Mouse (Mus musculus): ENCODE measurements around the gene Lrrtm3. TPM values are rescaled to one million over a fixed set of nuclear protein-coding genes. Genes with fewer than 3 reads are reported as not detected.

The Lrrtm3 gene
- polyA plus RNA-seq, 1 experiment from 2014 or later, result 35.9 TPM

DNA sequence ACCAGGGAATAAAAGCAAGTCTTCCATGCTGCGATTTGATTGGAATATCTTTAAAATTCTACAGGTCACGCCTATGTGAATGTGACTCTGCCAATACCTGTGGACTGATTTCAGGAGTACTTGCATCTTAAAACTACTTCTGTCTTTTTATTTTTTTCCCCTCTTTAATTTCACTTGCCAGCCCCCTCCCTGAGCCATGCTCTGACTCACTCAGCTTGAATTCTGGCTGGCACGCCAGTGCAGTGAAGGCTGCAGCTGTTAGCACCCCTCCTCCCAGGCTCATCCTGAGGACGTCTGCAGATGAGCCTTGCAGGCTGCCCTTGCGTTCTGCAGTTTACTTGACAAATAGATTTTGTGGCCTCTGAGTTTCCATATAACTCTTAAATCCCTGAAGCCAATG lies 14.1 kb downstream of the Lrrtm3 start:
- Histone ChIP-seq H3K27ac (ENCODE audit: low read length) (no peak overlapping the region), H3K36me3 (ENCODE audit: control insufficient read depth, insufficient read depth) (no peaks in the 10 kb centered on the region), H3K27me3 (replicated peaks; ENCODE audit: control insufficient read depth, insufficient read depth, low read length) (no peaks in the 10 kb centered on the region), H3K4me3 (replicated peaks; ENCODE audit: low read length) (no peak overlapping the region), H3K9ac (replicated peaks; ENCODE audit: low read depth, low read length) (no peak overlapping the region), H3K4me1 (replicated peaks; ENCODE audit: control insufficient read depth, insufficient read depth, low read length) (peaks cover 9% of the 10 kb centered on the region; the same call in 1 of the 2 replicates), H3K4me2 (ENCODE audit: low read length) (no peak overlapping the region), H3K9me3 (ENCODE audit: control insufficient read depth, low read length) (no peaks in the 10 kb centered on the region)
- 33% methylated on average over 5 of the region's 5 CpGs for WGBS
- peak; percentile 80 for ATAC-seq

DNA sequence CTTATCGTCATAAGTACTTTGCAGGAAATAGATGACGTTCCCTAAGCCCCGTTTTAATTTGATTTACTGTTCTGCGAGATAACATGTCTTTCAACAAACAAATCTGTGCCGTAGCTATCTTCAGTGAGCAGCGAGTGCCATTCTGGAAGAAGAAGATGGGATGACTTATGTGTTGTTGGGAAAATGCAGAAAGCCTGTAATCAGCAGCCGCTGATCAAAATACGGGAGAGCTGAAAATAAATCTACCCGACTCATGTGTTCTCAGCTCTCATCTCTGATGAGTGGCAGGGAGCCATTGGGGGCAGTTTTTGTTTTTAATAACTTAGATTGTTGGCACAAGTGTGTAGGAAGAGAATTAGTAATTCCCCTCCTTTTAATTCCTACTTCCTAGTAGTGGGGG lies 26.4 kb downstream of the Lrrtm3 start:
- Histone ChIP-seq H3K4me2 (ENCODE audit: low read length) (no peak overlapping the region), H3K9me3 (ENCODE audit: control insufficient read depth, low read length) (no peaks in the 10 kb centered on the region), H3K27ac (ENCODE audit: low read length) (no peak overlapping the region), H3K27me3 (replicated peaks; ENCODE audit: control insufficient read depth, insufficient read depth, low read length) (no peaks in the 10 kb centered on the region), H3K36me3 (ENCODE audit: control insufficient read depth, insufficient read depth) (no peaks in the 10 kb centered on the region), H3K4me1 (replicated peaks; ENCODE audit: control insufficient read depth, insufficient read depth, low read length) (no peaks in the 10 kb centered on the region), H3K9ac (replicated peaks; ENCODE audit: low read depth, low read length) (no peak overlapping the region), H3K4me3 (replicated peaks; ENCODE audit: low read length) (no peak overlapping the region)
- 83% methylated on average over 9 of the region's 9 CpGs for WGBS
- no peak for ATAC-seq

DNA sequence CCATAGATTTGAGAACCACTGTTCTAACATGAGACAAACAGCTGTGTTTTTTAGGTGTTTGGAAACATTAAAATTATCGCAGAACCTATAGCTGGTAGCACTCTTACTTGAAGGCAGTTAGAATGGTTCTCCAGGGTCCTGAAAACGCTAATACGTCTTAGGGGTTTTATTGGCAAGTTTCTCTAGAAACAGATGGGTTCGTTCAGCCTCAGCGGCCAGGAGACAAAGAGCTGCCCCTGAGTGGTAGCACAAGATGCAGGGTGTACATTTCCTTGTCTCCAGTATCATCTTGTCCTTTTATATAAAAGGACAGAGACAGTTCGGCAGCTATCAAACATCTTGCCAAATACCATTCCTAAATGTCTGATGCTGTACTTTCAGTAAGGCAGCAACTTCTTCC lies 40.1 kb downstream of the Lrrtm3 start:
- no peaks in the 10 kb centered on the region for H3K9me3 ChIP-seq (ENCODE audit: control insufficient read depth, low read length)
- no peak for ATAC-seq
- no peak overlapping the region for H3K4me3 ChIP-seq (replicated peaks; ENCODE audit: low read length)
- H3K27me3 ChIP-seq (replicated peaks; ENCODE audit: control insufficient read depth, insufficient read depth, low read length), result no peaks in the 10 kb centered on the region
- H3K36me3 ChIP-seq (ENCODE audit: control insufficient read depth, insufficient read depth), result no peaks in the 10 kb centered on the region
- no peak overlapping the region for H3K27ac ChIP-seq (ENCODE audit: low read length)
- H3K4me2 ChIP-seq (ENCODE audit: low read length), result no peak overlapping the region
- H3K9ac ChIP-seq (replicated peaks; ENCODE audit: low read depth, low read length), result no peak overlapping the region
- WGBS, result 76% methylated on average over 6 of the region's 6 CpGs
- H3K4me1 ChIP-seq (replicated peaks; ENCODE audit: control insufficient read depth, insufficient read depth, low read length), result no peaks in the 10 kb centered on the region

DNA sequence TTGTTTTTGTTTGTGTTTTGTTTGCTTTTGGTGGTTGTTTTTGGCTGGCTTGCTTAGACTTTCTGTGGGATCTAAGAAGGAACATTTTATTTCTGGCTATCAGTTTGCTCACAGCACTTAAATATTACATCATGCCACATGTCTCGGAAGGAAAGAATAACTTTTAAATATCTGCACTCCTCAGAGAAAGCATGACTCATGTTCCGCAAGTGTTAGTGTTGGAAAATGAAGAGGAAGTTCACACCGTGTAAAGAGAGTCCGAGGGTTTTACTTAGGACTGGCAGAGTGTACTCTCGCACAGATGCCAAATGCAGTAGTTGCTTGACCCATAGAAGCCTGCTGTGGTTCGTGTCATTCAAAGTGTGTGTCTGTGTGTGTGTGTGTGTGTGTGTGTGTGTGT lies 40.9 kb downstream of the Lrrtm3 start:
- Histone ChIP-seq H3K27me3 (replicated peaks; ENCODE audit: control insufficient read depth, insufficient read depth, low read length) (no peaks in the 10 kb centered on the region), H3K36me3 (ENCODE audit: control insufficient read depth, insufficient read depth) (no peaks in the 10 kb centered on the region), H3K4me1 (replicated peaks; ENCODE audit: control insufficient read depth, insufficient read depth, low read length) (no peaks in the 10 kb centered on the region), H3K9me3 (ENCODE audit: control insufficient read depth, low read length) (no peaks in the 10 kb centered on the region), H3K4me3 (replicated peaks; ENCODE audit: low read length) (no peak overlapping the region), H3K4me2 (ENCODE audit: low read length) (no peak overlapping the region), H3K27ac (ENCODE audit: low read length) (no peak overlapping the region), H3K9ac (replicated peaks; ENCODE audit: low read depth, low read length) (no peak overlapping the region)
- no peak for ATAC-seq
- 88% methylated on average over 6 of the region's 6 CpGs for WGBS

DNA sequence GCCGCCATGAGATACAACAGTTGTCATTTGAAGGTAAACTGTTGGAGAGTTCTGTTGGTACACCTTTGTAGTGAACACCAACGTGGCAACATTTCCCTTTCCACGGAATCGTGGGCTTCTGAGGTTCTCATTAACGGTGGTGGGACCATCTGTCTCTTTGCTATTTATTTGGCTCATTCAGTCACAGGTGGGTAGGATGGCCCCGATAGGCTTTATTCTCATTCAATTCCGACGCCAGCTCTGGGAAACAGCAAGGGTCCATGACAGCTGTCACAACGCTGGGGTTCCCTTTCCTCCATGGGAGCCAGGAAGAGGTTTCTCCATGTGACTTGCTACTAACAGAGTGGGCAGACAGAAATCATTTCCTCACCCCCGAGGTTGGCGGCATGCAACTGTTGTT lies 48.2 kb downstream of the Lrrtm3 start:
- ATAC-seq, result no peak
- Histone ChIP-seq H3K4me2 (ENCODE audit: low read length) (no peak overlapping the region), H3K36me3 (ENCODE audit: control insufficient read depth, insufficient read depth) (no peaks in the 10 kb centered on the region), H3K4me3 (replicated peaks; ENCODE audit: low read length) (no peak overlapping the region), H3K9me3 (ENCODE audit: control insufficient read depth, low read length) (no peaks in the 10 kb centered on the region), H3K9ac (replicated peaks; ENCODE audit: low read depth, low read length) (no peak overlapping the region), H3K27me3 (replicated peaks; ENCODE audit: control insufficient read depth, insufficient read depth, low read length) (no peaks in the 10 kb centered on the region), H3K27ac (ENCODE audit: low read length) (no peak overlapping the region), H3K4me1 (replicated peaks; ENCODE audit: control insufficient read depth, insufficient read depth, low read length) (peaks cover 5% of the 10 kb centered on the region; the same call in 1 of the 2 replicates)
- WGBS, result 71% methylated on average over 11 of the region's 11 CpGs

DNA sequence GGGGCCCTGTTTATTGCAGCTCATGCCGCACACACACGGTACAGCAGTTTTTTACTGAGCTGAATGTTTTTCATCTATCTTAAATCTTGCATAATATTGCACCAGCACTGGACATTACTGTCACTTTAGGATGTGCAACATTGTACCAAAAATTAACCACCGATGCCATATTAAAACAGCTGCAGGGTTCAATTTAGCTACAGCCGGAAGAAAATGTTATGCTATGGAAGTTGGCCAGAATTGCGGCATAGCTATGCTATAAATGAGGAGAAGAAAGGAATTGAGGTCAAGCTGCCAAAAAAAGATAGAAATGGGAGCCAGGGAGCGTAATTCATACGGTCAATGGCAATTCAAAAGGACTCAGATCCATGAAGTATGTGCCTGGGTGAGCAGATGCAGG lies 48.9 kb downstream of the Lrrtm3 start:
- WGBS, result 73% methylated on average over 7 of the region's 7 CpGs
- H3K9ac ChIP-seq (replicated peaks; ENCODE audit: low read depth, low read length), result no peak overlapping the region

DNA sequence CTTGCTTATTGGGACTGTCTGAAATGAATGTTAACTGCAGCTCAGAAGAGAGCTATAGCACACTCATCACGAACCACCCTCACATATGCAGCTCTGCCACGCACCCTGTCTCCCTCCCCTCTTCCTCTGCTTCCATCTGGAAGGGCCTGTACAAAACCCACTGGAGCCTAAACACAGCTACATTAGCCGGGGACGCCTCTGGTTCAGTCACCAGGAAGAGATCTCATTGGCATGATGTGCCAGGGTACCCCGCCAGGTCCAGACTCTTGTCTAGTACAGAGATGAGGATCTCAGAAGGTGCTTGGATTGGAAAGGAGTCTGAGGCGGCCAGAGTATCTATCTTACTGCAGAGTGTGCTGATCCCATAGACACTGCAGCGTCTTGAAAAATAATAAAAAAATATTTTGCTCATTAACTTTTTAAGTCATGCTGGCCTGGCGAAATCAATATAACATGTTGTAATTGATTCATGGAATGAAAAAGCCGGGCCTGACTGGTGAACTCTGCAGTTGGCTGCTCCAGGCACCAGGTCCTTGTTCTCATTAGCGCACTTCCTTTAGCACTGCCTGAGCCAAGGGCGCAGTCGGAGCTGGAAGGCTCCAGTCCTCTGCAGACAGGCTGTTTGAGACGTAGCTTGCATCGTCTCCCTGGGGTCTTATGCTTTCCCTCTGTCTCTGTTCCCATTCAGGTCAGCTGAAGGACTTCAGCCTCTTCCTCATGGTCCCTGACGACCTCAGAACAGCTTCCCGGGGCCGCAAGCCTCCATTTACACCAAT lies 50.1 kb downstream of the Lrrtm3 start:
- H3K36me3 ChIP-seq (ENCODE audit: control insufficient read depth, insufficient read depth), result no peaks in the 10 kb centered on the region
- no peaks in the 10 kb centered on the region for H3K27me3 ChIP-seq (replicated peaks; ENCODE audit: control insufficient read depth, insufficient read depth, low read length)
- peak; percentile 75 for ATAC-seq
- H3K4me3 ChIP-seq (replicated peaks; ENCODE audit: low read length), result no peak overlapping the region
- H3K9me3 ChIP-seq (ENCODE audit: control insufficient read depth, low read length), result no peaks in the 10 kb centered on the region
- peaks cover 5% of the 10 kb centered on the region; the same call in 1 of the 2 replicates for H3K4me1 ChIP-seq (replicated peaks; ENCODE audit: control insufficient read depth, insufficient read depth, low read length)
- no peak overlapping the region for H3K4me2 ChIP-seq (ENCODE audit: low read length)
- H3K27ac ChIP-seq (ENCODE audit: low read length), result no peak overlapping the region
- no peak overlapping the region for H3K9ac ChIP-seq (replicated peaks; ENCODE audit: low read depth, low read length)
- 73% methylated on average over 17 of the region's 17 CpGs for WGBS

More for the DNA sequence above, 48.9 kb downstream of the Lrrtm3 start:
- H3K27me3 ChIP-seq (replicated peaks; ENCODE audit: control insufficient read depth, insufficient read depth, low read length), result no peaks in the 10 kb centered on the region
- H3K4me2 ChIP-seq (ENCODE audit: low read length), result no peak overlapping the region
- no peak for ATAC-seq
- H3K9me3 ChIP-seq (ENCODE audit: control insufficient read depth, low read length), result no peaks in the 10 kb centered on the region
- no peak overlapping the region for H3K4me3 ChIP-seq (replicated peaks; ENCODE audit: low read length)
- H3K36me3 ChIP-seq (ENCODE audit: control insufficient read depth, insufficient read depth), result no peaks in the 10 kb centered on the region
- no peak overlapping the region for H3K27ac ChIP-seq (ENCODE audit: low read length)
- H3K4me1 ChIP-seq (replicated peaks; ENCODE audit: control insufficient read depth, insufficient read depth, low read length), result peaks cover 5% of the 10 kb centered on the region; the same call in 1 of the 2 replicates

DNA sequence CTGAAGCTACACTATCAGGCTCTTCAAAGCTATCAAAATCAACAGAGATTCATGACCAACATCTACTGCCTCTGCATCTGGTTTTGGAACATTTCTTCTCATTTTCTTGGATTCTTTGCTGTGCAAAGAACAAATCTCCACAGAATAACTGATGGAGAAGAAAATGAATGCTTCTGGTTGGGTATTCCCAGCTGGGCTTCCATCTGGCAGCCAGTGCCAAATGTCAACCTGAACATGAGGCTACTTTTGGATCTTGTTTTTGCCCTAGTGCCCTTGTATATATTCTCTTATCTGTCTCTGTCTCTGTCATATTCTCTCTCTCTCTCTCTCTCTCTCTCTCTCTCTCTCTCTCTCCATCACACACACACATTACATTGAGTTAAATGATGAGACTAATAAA lies 59.2 kb downstream of the Lrrtm3 start:
- Histone ChIP-seq H3K36me3 (ENCODE audit: control insufficient read depth, insufficient read depth) (no peaks in the 10 kb centered on the region), H3K4me2 (ENCODE audit: low read length) (no peak overlapping the region), H3K4me3 (replicated peaks; ENCODE audit: low read length) (no peak overlapping the region), H3K9ac (replicated peaks; ENCODE audit: low read depth, low read length) (no peak overlapping the region), H3K27ac (ENCODE audit: low read length) (no peak overlapping the region), H3K9me3 (ENCODE audit: control insufficient read depth, low read length) (no peaks in the 10 kb centered on the region), H3K4me1 (replicated peaks; ENCODE audit: control insufficient read depth, insufficient read depth, low read length) (no peaks in the 10 kb centered on the region), H3K27me3 (replicated peaks; ENCODE audit: control insufficient read depth, insufficient read depth, low read length) (no peaks in the 10 kb centered on the region)
- ATAC-seq, result no peak

DNA sequence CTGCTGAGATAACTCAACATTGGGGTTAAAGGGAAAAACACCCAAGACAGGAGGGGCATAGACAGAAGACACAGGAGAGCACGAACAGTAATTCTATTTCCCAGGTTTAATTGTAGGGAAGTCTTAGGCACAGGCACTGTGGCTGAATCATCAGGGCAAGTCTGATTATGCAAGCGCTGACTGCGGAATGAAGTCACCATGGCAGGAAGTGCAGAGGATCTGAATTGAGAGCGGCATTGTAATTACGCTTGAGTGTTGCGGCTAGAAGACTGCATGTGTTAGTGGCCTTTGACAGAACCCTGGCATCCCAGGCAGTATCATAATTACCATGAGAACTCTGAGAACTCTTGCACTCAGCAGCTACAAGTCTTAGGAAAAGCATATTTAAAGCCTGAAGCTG lies 66.7 kb downstream of the Lrrtm3 start:
- no peaks in the 10 kb centered on the region for H3K9me3 ChIP-seq (ENCODE audit: control insufficient read depth, low read length)
- H3K27me3 ChIP-seq (replicated peaks; ENCODE audit: control insufficient read depth, insufficient read depth, low read length), result no peaks in the 10 kb centered on the region
- no peak overlapping the region for H3K4me2 ChIP-seq (ENCODE audit: low read length)
- no peak overlapping the region for H3K4me3 ChIP-seq (replicated peaks; ENCODE audit: low read length)
- no peaks in the 10 kb centered on the region for H3K4me1 ChIP-seq (replicated peaks; ENCODE audit: control insufficient read depth, insufficient read depth, low read length)
- peak; percentile 36; the same call in 1 of the 2 replicates for ATAC-seq
- no peaks in the 10 kb centered on the region for H3K36me3 ChIP-seq (ENCODE audit: control insufficient read depth, insufficient read depth)
- no peak overlapping the region for H3K27ac ChIP-seq (ENCODE audit: low read length)
- 69% methylated on average over 6 of the region's 6 CpGs for WGBS
- H3K9ac ChIP-seq (replicated peaks; ENCODE audit: low read depth, low read length), result no peak overlapping the region

DNA sequence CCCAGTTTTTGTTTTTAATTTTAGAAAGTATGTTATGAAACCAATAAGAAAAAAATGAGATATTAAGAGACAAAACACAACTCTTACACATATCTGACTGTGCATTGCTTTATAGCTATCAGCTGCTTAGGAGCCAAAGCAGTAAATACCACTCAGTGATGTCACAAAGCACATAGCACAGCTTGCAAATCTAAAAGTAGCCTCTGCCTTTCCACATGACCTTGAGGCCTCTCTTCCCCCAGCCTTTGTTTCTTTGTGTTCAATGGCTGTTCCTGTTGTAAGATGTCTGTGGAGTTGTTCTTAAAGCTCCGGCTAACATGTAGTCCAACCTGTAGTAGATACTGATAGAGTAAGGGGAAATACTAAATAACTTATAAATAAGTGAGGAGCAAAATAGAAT lies 69.7 kb downstream of the Lrrtm3 start:
- no peak for ATAC-seq
- Histone ChIP-seq H3K27ac (ENCODE audit: low read length) (no peak overlapping the region), H3K4me3 (replicated peaks; ENCODE audit: low read length) (no peak overlapping the region), H3K27me3 (replicated peaks; ENCODE audit: control insufficient read depth, insufficient read depth, low read length) (no peaks in the 10 kb centered on the region), H3K9me3 (ENCODE audit: control insufficient read depth, low read length) (no peaks in the 10 kb centered on the region), H3K4me2 (ENCODE audit: low read length) (no peak overlapping the region), H3K9ac (replicated peaks; ENCODE audit: low read depth, low read length) (no peak overlapping the region), H3K4me1 (replicated peaks; ENCODE audit: control insufficient read depth, insufficient read depth, low read length) (no peaks in the 10 kb centered on the region), H3K36me3 (ENCODE audit: control insufficient read depth, insufficient read depth) (no peaks in the 10 kb centered on the region)
- 93% methylated on average over 1 of the region's 1 CpGs for WGBS

All from forebrain, embryonic 16.5 days (tissue).